Mouse (Mus musculus): ENCODE data around the gene Tmem274. TPM values are rescaled to one million over a fixed set of nuclear protein-coding genes. Genes with fewer than 3 reads are reported as not detected.
A peak's percentile ranks its signal among the peaks of the same experiment; 100 is the strongest.

Tmem274 gene
- polyA plus RNA-seq, 1 experiment from 2014 or later: not detected

DNA sequence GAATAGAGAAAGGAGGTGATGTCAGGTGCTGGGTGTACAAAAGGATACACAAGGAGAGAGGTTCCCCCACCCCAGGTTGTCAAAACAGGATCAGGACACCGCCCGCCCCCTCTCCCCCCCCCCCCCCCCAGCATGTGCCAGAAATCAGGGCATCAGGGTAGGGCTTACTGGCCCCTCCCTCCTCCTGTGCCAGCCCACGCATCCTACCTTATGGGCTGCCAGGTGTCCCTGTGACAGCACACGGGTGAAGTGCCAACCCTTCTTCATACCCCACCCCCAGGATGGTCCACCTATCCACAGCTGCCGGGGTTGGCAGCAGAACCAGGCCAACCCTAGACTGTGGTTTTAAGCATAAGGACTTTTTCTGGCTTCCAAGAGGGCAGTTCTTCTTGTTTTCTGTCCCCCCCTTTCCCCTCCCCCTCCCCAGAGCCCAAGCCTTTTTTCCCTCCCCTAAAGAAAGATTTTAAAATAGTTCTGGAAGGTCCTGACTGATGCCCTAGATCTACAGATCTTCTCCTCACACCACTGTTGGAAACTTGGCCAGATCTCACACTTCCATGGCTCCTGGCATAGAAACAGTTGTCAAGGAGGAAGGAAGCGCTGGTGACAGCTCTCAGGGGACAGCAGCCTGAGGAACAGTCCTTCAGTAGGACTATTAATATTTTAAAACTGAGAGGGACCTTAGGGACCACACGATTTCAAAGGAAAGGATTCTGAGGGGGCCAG, 15.4 kb upstream of the Tmem274 start:
- H3K9me3 ChIP-seq (ENCODE audit: control insufficient read depth, low read length): no peaks in the 10 kb centered on the region
- no peaks in the 10 kb centered on the region for H3K36me3 ChIP-seq (ENCODE audit: control insufficient read depth, insufficient read depth, low read length)
- no peak overlapping the region for H3K4me2 ChIP-seq (ENCODE audit: low read depth, low read length)
- H3K27ac ChIP-seq (ENCODE audit: low read depth, low read length): no peak overlapping the region
- no peak overlapping the region for H3K4me3 ChIP-seq (ENCODE audit: low read depth, low read length)
- WGBS: 71% methylated on average over 4 of the region's 7 CpGs
- H3K27me3 ChIP-seq (ENCODE audit: control insufficient read depth, insufficient read depth, low read length): no peaks in the 10 kb centered on the region
- no peak overlapping the region for H3K9ac ChIP-seq (replicated peaks; ENCODE audit: low read depth, low read length)
- ATAC-seq (ENCODE audit: low read depth): no peak
- H3K4me1 ChIP-seq (ENCODE audit: control insufficient read depth, insufficient read depth, low read length): no peaks in the 10 kb centered on the region

DNA sequence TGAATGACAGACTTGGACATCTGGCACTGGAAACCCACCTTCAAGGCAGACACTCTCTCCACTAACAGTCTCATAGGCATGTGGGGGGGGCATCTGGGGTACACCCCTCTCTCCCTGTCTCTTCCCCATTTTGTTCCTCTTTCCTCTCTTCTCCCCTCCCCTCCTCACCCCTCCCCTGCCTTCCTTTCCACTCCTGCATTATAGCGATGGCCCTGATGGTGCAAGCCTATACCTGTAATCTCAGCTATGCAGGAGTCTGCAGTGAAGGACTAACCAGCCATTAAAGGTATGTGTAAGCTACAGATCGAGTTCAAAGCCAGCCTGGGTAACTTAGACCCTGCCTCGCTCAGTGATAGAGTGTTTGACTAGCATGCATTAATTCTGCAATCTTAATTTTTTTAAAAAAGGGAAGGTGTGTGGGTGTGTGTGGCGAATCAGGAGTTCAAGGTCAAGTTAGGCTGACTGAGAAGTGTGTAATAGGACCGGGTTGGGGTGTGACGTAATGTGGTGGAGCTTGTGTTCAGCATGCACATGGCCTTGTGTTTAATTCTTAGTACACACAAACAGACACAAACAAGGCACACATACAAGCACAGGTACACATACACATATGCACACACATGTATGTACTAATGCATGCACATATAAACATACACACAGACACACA, 14.7 kb upstream of the Tmem274 start:
- H3K27ac ChIP-seq (ENCODE audit: low read depth, low read length): no peak overlapping the region
- H3K4me3 ChIP-seq (ENCODE audit: low read depth, low read length): no peak overlapping the region
- H3K27me3 ChIP-seq (ENCODE audit: control insufficient read depth, insufficient read depth, low read length): no peaks in the 10 kb centered on the region
- 92% methylated on average over 6 of the region's 6 CpGs for WGBS
- no peak overlapping the region for H3K9ac ChIP-seq (replicated peaks; ENCODE audit: low read depth, low read length)
- no peaks in the 10 kb centered on the region for H3K9me3 ChIP-seq (ENCODE audit: control insufficient read depth, low read length)
- H3K4me1 ChIP-seq (ENCODE audit: control insufficient read depth, insufficient read depth, low read length): no peaks in the 10 kb centered on the region
- no peak for ATAC-seq (ENCODE audit: low read depth)
- H3K4me2 ChIP-seq (ENCODE audit: low read depth, low read length): no peak overlapping the region
- H3K36me3 ChIP-seq (ENCODE audit: control insufficient read depth, insufficient read depth, low read length): no peaks in the 10 kb centered on the region

DNA sequence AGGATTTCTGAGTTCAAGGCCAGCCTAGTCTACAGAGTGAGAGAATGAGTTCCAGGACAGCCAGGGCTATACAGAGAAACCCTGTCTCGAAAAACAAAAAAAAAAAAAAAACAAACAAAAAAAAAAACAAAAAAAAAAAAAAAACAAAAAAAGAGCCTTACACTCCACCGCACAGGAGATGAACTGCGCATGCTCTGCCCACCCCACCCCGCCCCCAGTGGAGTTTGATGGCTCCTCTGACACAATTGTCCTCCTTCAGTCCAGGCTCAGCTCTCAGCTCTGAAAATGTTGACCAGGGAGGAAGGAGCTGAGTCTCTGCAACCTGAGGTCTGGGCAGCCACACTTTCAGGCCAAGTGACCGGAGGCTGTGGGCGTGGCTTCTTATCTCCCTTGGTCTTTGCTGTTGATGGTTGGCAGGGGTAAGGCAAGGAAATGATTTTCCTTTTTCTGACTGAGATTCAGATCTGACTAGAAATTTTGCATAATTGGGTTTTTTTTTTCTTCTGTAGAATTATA, 13.7 kb upstream of the Tmem274 start:
- no peak for ATAC-seq (ENCODE audit: low read depth)
- no peaks in the 10 kb centered on the region for H3K27me3 ChIP-seq (ENCODE audit: control insufficient read depth, insufficient read depth, low read length)
- no peak overlapping the region for H3K4me3 ChIP-seq (ENCODE audit: low read depth, low read length)
- H3K4me1 ChIP-seq (ENCODE audit: control insufficient read depth, insufficient read depth, low read length): no peaks in the 10 kb centered on the region
- no peak overlapping the region for H3K27ac ChIP-seq (ENCODE audit: low read depth, low read length)
- H3K36me3 ChIP-seq (ENCODE audit: control insufficient read depth, insufficient read depth, low read length): no peaks in the 10 kb centered on the region
- no peaks in the 10 kb centered on the region for H3K9me3 ChIP-seq (ENCODE audit: control insufficient read depth, low read length)
- no peak overlapping the region for H3K4me2 ChIP-seq (ENCODE audit: low read depth, low read length)
- 85% methylated on average over 6 of the region's 6 CpGs for WGBS
- H3K9ac ChIP-seq (replicated peaks; ENCODE audit: low read depth, low read length): no peak overlapping the region

DNA sequence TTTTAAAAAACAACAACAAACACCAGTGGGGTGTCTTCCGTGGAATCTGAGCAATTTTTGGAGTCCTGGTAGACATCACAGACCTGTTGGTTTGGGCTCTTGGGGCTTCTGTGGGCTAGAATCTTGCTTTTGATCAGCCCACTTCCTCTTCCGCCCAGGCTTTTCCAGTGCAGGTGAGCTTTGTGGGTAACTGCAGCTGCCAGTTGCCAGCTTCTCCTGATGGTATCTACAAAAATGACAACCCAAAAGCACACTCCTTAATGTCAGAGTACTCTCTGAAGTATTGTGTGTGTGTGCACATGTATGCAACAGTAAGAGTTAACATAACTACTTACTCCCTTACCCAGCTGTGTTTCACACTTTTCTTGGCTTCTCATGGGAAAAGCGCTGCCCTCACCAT, 7.6 kb upstream of the Tmem274 start:
- ATAC-seq (ENCODE audit: low read depth): no peak
- 94% methylated on average over 3 of the region's 3 CpGs for WGBS
- Histone ChIP-seq H3K36me3 (ENCODE audit: control insufficient read depth, insufficient read depth, low read length) (peaks cover 6% of the 10 kb centered on the region; the same call in 1 of the 2 replicates), H3K27ac (ENCODE audit: low read depth, low read length) (no peak overlapping the region), H3K27me3 (ENCODE audit: control insufficient read depth, insufficient read depth, low read length) (no peaks in the 10 kb centered on the region), H3K4me1 (ENCODE audit: control insufficient read depth, insufficient read depth, low read length) (no peaks in the 10 kb centered on the region), H3K4me2 (ENCODE audit: low read depth, low read length) (no peak overlapping the region), H3K9me3 (ENCODE audit: control insufficient read depth, low read length) (no peaks in the 10 kb centered on the region), H3K9ac (replicated peaks; ENCODE audit: low read depth, low read length) (no peak overlapping the region), H3K4me3 (ENCODE audit: low read depth, low read length) (no peak overlapping the region)

DNA sequence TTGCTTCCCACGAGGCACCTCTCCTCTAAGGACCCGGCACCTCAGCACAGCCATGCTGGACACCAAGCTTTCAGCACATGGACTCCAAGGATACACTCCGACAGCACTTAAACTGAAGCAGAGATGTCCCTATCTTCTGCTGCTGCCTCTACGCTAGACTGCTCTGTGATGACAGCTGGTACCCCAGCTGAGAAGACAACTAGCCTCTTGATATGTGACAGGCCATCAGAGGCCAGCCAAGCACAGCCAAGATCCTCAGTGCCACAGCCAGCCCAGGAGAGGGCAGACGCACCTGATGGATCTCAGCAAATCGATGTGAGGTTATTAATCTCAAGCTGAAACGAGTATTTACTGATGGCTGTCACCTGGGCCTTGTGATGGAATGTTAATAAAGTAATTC, 2.1 kb upstream of the Tmem274 start:
- no peak for ATAC-seq (ENCODE audit: low read depth)
- Histone ChIP-seq H3K27me3 (ENCODE audit: control insufficient read depth, insufficient read depth, low read length) (no peaks in the 10 kb centered on the region), H3K9ac (replicated peaks; ENCODE audit: low read depth, low read length) (no peak overlapping the region), H3K27ac (ENCODE audit: low read depth, low read length) (no peak overlapping the region), H3K4me2 (ENCODE audit: low read depth, low read length) (no peak overlapping the region), H3K9me3 (ENCODE audit: control insufficient read depth, low read length) (no peaks in the 10 kb centered on the region), H3K36me3 (ENCODE audit: control insufficient read depth, insufficient read depth, low read length) (0 out of 2 replicates have a peak, but pooled peaks cover 3% of the 10 kb centered on the region), H3K4me3 (ENCODE audit: low read depth, low read length) (no peak overlapping the region), H3K4me1 (ENCODE audit: control insufficient read depth, insufficient read depth, low read length) (no peaks in the 10 kb centered on the region)
- WGBS: 77% methylated on average over 7 of the region's 7 CpGs

DNA sequence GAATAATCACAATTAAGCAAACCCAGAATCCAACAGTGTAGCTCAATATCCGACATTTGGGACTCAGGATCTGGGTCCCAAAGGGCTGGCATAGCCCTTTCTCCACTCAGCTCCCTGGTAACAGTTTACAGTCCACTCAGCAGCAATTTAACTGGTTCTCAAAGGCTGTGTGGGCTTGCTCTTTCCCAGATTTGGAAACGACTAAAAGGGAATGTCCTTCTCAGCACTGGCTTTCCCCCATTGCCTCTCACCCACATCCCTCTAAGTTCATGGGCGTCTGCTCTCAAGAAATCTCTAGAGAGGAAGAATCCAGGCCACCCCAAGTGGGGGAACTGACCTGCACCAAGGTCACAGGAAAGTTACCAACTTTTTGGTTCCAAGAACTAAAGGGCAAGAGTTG, 7.4 kb downstream of the Tmem274 start:
- Histone ChIP-seq H3K27ac (ENCODE audit: low read depth, low read length) (no peak overlapping the region; the same call in 1 of the 2 replicates), H3K36me3 (ENCODE audit: control insufficient read depth, insufficient read depth, low read length) (peaks cover 26% of the 10 kb centered on the region), H3K4me2 (ENCODE audit: low read depth, low read length) (peak overlapping the region; percentile 94), H3K4me1 (ENCODE audit: control insufficient read depth, insufficient read depth, low read length) (peaks cover 9% of the 10 kb centered on the region), H3K9me3 (ENCODE audit: control insufficient read depth, low read length) (no peaks in the 10 kb centered on the region), H3K27me3 (ENCODE audit: control insufficient read depth, insufficient read depth, low read length) (no peaks in the 10 kb centered on the region; the same call in 1 of the 2 replicates), H3K4me3 (ENCODE audit: low read depth, low read length) (peak overlapping the region; percentile 67), H3K9ac (replicated peaks; ENCODE audit: low read depth, low read length) (peak overlapping the region; percentile 63)
- 62% methylated on average over 3 of the region's 3 CpGs for WGBS
- ATAC-seq (ENCODE audit: low read depth): no peak

DNA sequence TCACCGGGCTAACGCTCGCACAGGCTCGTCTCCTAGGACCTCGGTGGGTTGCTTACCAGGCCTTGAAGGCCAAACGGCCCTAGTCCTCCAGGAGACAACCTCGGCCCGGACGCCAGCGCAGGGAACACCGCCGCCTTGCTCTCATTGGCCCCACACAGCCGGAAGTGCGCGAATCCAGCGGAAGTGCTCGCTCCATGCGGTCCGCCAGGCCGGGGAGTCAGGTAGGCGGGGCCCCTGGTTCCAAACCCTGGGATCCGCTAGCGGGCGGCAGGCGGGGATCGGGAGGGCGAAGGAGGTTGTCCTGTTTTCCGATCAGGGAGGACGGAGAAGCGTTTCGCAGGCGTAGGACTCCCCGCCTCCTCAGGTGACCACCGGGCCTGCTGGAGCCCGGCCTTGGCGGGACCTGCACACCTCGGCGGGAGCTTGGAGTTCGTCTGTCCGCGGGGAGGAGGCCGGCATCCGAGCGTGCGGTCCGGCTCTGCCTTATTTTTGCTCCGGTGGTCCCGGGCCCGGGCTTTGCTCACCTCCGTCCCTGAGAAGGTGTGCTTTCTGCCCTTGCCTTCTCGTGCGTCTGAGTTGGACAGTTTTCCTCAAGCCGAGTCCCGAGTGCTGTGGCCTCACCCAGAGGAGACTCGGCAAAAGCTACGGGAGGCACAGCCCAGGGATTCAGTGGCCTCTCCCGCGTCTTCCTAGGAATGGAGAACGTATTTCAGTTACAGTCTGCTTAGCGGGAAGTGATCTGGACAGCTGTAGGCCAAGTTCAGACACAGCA, 8.1 kb downstream of the Tmem274 start, which contains the start of the genes Nmnat1 and Lzic:
TSS of gene Nmnat1 (minus strand) at position 150 of the 772 bp plus-strand sequence.
TSS of gene Lzic (plus strand) at position 177 of the 772 bp plus-strand sequence.
- Histone ChIP-seq H3K4me1 (ENCODE audit: control insufficient read depth, insufficient read depth, low read length) (peaks cover 9% of the 10 kb centered on the region), H3K9me3 (ENCODE audit: control insufficient read depth, low read length) (no peaks in the 10 kb centered on the region), H3K36me3 (ENCODE audit: control insufficient read depth, insufficient read depth, low read length) (peaks cover 29% of the 10 kb centered on the region), H3K4me3 (ENCODE audit: low read depth, low read length) (peak within 1 kb of the TSS; percentile 67), H3K27ac (ENCODE audit: low read depth, low read length) (peak within 1 kb of the TSS; percentile 60; the same call in 1 of the 2 replicates), H3K4me2 (ENCODE audit: low read depth, low read length) (peak within 1 kb of the TSS; percentile 94), H3K9ac (replicated peaks; ENCODE audit: low read depth, low read length) (peak within 1 kb of the TSS; percentile 63), H3K27me3 (ENCODE audit: control insufficient read depth, insufficient read depth, low read length) (no peaks in the 10 kb centered on the region; the same call in 1 of the 2 replicates)
- ATAC-seq (ENCODE audit: low read depth): peak; percentile 100
- WGBS: under 1% methylated on average over 60 of the region's 60 CpGs

DNA sequence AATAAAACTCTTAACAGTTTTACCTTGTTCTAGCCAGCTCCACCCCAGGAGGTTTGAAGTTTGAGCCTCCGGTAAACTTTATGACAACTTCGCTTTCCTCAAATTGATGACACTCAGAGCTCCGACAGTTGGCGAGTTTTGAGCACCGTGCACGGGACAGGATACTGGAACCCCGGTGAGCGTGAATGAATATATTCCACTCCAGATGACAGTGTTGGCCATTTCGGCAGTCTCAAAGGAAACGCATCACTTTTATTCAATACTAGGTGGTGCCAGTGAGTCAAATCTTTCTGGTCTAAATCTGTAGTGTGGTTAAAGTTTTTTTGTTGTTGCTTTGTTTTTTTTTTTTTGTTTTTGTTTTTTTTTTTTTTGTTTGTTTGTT, 8.6 kb downstream of the Tmem274 start:
- Histone ChIP-seq H3K9me3 (ENCODE audit: control insufficient read depth, low read length) (no peaks in the 10 kb centered on the region), H3K4me1 (ENCODE audit: control insufficient read depth, insufficient read depth, low read length) (peaks cover 9% of the 10 kb centered on the region), H3K27me3 (ENCODE audit: control insufficient read depth, insufficient read depth, low read length) (no peaks in the 10 kb centered on the region; the same call in 1 of the 2 replicates), H3K27ac (ENCODE audit: low read depth, low read length) (peak overlapping the region; percentile 60; the same call in 1 of the 2 replicates), H3K4me2 (ENCODE audit: low read depth, low read length) (peak overlapping the region; percentile 94), H3K9ac (replicated peaks; ENCODE audit: low read depth, low read length) (peak overlapping the region; percentile 63), H3K36me3 (ENCODE audit: control insufficient read depth, insufficient read depth, low read length) (peaks cover 29% of the 10 kb centered on the region), H3K4me3 (ENCODE audit: low read depth, low read length) (peak overlapping the region; percentile 67)
- ATAC-seq (ENCODE audit: low read depth): no peak
- WGBS: 1% methylated on average over 10 of the region's 10 CpGs

Measured in neural tube, embryonic 14.5 days (tissue).